Mouse (Mus musculus): ENCODE results near the gene Atrn.

DNA sequence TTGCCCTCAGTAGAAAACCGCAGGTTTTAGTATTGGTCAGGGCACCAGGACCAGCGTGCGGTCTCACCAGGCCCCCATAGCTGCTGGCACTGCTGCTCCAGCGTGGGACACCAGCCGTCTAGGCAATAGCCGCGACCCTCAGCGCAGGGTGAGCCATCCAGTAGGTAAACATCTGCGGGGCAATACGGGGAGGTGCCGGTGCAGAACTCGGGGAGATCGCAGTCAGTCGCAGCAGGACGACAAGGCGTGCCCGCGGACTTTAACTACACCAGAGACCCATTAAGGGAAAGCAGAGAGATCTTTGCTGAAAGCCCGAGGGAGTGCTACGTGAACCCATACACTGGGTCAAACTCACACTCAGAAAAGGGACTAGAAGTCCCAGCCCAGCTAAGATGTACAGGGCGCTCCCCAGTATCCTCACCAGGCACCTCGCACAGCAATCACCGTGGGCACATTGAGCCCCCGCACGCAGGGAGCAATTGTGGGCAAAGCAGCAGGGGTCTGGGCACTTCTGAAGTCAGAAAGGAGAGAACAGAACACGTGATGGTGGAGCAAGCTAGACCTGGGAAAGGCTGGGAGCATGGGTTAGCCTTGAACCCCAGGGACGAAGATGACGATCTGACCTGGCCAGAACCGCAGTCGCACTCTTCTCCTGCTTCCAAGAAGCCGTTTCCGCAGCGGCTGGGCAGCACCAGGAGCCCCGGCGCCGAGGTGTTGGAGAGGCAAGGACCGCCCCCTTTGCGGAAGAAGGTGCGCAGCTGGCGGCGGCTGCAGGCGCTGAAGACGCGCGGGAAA is 147.8 kb downstream of the Atrn start:
- no peak for TF ChIP-seq CTCF (IDR thresholded peaks at IDR 0.05; ENCODE audit: control insufficient read depth, insufficient read depth, insufficient replicate concordance, low read depth, low read length)
- no peak for TF ChIP-seq POLR2A (IDR thresholded peaks at IDR 0.05; ENCODE audit: control insufficient read depth, low read depth, low read length)
